Mouse (Mus musculus) E14TG2a.4 (cell line): ENCODE measurements at regions not wholly inside any gene's neighbourhood (a gene's known extent, or its start where the extent isn't known, plus 50 kb on each side); places are given as distances from the start of the nearest gene placed in this dataset.

ENCODE experiments used
- H3K27me3 ChIP-seq: 2 replicates; pipeline ENCODE4 v1.6.1; 2014; ENCODE audit warnings: low read length, control low read depth; ENCODE audit not compliant: insufficient read depth
- H3K36me3 ChIP-seq: 2 replicates; pipeline ENCODE4 v1.6.1; 2014; ENCODE audit warnings: low read length, control low read depth; ENCODE audit not compliant: insufficient read depth
- H3K4me1 ChIP-seq: replicated peaks from 2 replicates; pipeline ENCODE4 v1.6.1; 2014; ENCODE audit warnings: low read depth, low read length, control low read depth
- H3K4me3 ChIP-seq: replicated peaks from 2 replicates; pipeline ENCODE4 v1.5.1; 2014; ENCODE audit warnings: mild to moderate bottlenecking, low read length
- H3K9me3 ChIP-seq: 2 replicates; pipeline ENCODE4 v1.6.1; 2014; ENCODE audit warnings: low read length, control low read depth
- CTCF ChIP-seq: conservative IDR thresholded peaks from 2 replicates; pipeline ENCODE4 v1.5.1; 2014; ENCODE audit warnings: low read length
- NANOG ChIP-seq: IDR thresholded peaks from 2 replicates; pipeline ENCODE4 v1.6.1; 2014; ENCODE audit warnings: borderline replicate concordance, low read length, mixed read lengths
- POU5F1 ChIP-seq: IDR thresholded peaks from 2 replicates; pipeline ENCODE4 v1.6.1; 2014; ENCODE audit warnings: low read length, borderline replicate concordance

- Histone ChIP-seq H3K36me3 (no peaks in the 10 kb centered on the region), H3K27me3 (no peaks in the 10 kb centered on the region), H3K9me3 (no peaks in the 10 kb centered on the region), H3K4me3 (no peak overlapping the region), H3K4me1 (no peaks in the 10 kb centered on the region)
- peak; percentile 17; the same call in 1 of the 2 replicates for TF ChIP-seq CTCF
- TF ChIP-seq POU5F1: no peak
Measured at GRCm38 (mm10) chrX:56276348-56276747, 63.7 kb upstream of the Gm773 start.

DNA sequence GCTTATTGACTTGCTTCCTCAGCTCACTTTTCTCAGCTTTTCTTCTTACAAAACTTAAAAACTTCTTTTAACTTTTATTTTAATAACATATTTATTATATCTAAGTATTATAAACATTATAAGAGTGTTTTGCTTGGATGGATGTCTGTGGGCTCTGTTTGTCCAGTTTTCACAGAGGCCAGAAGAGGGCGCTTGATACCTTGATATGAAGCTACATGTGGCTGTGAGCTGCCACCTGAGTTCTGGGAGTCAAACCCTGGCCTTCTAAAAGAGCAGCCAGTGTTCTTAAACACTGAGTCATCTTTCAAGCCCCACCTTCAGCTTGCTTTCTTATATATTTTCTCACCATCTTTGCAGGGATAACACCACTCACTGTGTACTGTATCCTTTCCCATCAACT lies 61.5 kb upstream of the Gm773 start:
- Histone ChIP-seq H3K27me3 (no peaks in the 10 kb centered on the region), H3K9me3 (no peaks in the 10 kb centered on the region), H3K4me1 (no peaks in the 10 kb centered on the region), H3K4me3 (no peak overlapping the region), H3K36me3 (no peaks in the 10 kb centered on the region)
- TF ChIP-seq NANOG (no peak), CTCF (no peak), POU5F1 (no peak)

GRCm38 (mm10) chrX:56269706-56270105 lies 57.0 kb upstream of the Gm773 start:
- Histone ChIP-seq H3K27me3 (no peaks in the 10 kb centered on the region), H3K36me3 (no peaks in the 10 kb centered on the region), H3K9me3 (no peaks in the 10 kb centered on the region), H3K4me3 (no peak overlapping the region), H3K4me1 (no peaks in the 10 kb centered on the region)
- TF ChIP-seq POU5F1 (no peak), CTCF (no peak), NANOG (no peak)
